Mouse (Mus musculus): ENCODE measurements around the gene Gm49342. TPM values are rescaled to one million over a fixed set of nuclear protein-coding genes. Genes with fewer than 3 reads are reported as not detected.

The Gm49342 gene
- 5.8 TPM for polyA plus RNA-seq (2015; fragmentation: Illumina TruSeq; extraction: RNeasy Lipid Tissue Mini Kit (QIAGEN cat#74804); ENCODE audit: insufficient read depth, low read depth, low replicate concordance)

GRCm38 (mm10) chr14:50943932-50944667 lies at the start of gene Gm49342:
Gm49342 (plus strand) TSS chr14:50944517.

GRCm38 (mm10) chr14:50897374-50897765 lies 46.9 kb upstream of the Gm49342 start, which contains the start of gene Klhl33:
Klhl33 (minus strand) TSS chr14:50897507.

DNA sequence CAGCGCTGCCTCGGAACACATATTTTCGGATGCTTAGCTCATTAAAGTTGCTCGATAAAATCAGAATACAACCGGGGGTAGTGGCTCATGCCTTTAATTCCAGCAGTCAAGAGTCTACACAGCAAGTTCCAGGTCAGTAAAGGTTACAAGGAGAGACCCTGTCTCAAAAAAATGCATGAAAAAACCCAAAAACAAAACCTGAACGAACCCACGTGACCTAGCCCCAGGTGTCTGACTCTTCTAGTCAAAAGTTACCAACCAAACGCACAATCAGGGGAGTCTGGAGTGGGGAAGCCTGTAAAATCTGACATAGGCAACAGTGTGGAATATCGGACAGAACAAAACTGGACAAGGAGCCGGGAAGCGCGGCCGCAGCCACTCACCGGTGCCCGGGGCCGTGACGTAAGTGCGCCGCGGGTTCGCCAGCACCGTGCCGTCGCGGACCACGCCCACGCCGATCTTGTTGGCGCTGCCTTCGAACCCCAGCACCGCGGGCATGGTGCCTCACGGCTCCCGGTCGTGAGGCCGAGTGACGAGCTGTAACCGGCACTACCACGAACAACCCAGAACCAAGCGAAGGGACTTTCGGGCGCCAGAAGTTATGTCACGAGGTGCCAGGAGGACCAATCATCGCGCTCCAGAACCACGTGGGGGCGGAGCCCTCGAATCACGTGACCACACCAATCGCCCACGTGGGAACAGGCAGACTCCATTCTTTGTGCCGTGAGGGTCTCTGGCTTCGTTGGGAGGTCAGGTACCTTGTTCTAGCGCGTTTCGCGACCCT lies 19.8 kb upstream of the Gm49342 start, which contains the start of the genes Osgep and Apex1:
Gene Osgep (minus strand): TSS at position 613 of the 784 bp plus-strand sequence.
Gene Apex1 (plus strand): TSS at position 688 of the 784 bp plus-strand sequence.

DNA sequence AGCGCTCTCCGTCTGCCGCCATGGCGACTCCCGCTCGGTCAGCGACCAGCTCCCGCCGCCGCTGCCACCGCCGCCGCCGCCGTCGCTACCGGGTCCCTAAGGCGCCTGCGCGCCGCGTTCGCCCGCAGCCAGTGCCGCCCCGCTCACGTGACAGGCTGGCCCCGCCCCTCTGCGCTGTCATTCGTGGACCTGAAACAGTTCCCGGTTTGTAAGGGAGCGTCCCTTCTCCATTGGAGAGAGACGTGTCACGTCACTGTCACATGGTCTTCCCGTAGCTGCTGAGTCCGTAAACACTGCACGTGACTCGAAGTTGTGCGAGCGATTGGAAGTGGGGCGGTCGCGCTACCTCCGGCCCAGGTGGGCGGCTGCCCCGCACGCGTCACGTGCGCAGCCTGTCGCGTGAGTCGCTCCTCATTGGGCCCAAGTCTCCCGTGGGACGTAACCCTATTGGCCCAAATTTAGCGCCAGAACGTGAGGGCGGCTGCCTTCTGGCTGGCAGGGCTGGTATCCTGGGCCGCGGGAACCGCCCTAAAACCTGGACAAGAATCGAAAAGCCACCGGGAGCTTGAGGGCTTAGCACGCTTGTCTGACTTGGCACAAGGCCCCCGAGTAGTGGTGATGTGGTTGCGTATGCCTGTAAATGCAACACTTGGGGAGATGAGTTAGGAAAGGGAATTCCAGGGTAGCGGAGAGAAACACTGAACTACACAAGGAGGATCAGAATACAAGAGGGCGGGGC lies 13.4 kb upstream of the Gm49342 start, which contains the start of the genes Pip4p1 and Pnp:
Gene Pip4p1 (minus strand): TSS at position 103 of the 739 bp plus-strand sequence.
Gene Pnp (plus strand): TSS at position 329 of the 739 bp plus-strand sequence.

DNA sequence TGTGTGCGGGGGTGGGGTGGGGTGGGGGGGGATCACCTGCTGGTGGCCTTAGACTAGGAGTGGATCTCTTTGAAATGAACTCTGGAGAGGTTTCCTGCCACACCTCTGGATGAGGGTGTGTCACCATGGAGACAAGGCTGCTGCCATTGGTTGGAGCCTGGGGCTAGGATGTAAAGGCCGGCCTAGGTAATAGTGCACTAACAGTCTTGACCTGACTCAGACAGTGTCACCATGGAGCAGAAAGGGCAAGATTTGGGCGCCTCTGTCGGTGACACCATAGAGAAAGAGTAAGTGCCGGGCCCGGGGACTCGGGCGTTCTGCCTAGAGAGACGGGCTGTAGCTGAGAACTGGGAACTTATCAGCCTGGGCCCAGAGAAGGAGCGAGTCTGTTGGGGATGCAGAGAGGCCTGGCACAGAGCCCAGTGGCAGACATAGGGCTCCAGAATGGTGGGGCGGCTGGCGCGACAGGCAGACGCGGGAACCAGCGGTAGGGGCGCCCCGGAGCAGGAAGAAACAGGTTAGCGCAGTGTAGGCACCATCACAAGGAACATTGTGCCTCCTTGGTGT lies 11.7 kb downstream of the Gm49342 start, which contains the start of gene Pnp2:
Gene Pnp2 (plus strand): TSS at position 51 of the 567 bp plus-strand sequence.

GRCm38 (mm10) chr14:51007152-51007801 lies 63.0 kb downstream of the Gm49342 start, which contains the start of gene Rnase10:
Rnase10 (plus strand) TSS chr14:51007751.

Other genes with a start within 250 kb of the Gm49342 start
- not detected for gene Olfr748, start 237.1 kb upstream of the Gm49342 start, polyA plus RNA-seq (2015; fragmentation: Illumina TruSeq; extraction: RNeasy Lipid Tissue Mini Kit (QIAGEN cat#74804); ENCODE audit: insufficient read depth, low read depth, low replicate concordance)
- not detected for gene Olfr749, start 199.4 kb upstream of the Gm49342 start, polyA plus RNA-seq (2015; fragmentation: Illumina TruSeq; extraction: RNeasy Lipid Tissue Mini Kit (QIAGEN cat#74804); ENCODE audit: insufficient read depth, low read depth, low replicate concordance)
- 10.5 TPM for gene Ttc5, start 159.0 kb upstream of the Gm49342 start, polyA plus RNA-seq (2015; fragmentation: Illumina TruSeq; extraction: RNeasy Lipid Tissue Mini Kit (QIAGEN cat#74804); ENCODE audit: insufficient read depth, low read depth, low replicate concordance)
- not detected for gene Ccnb1ip1, start 136.8 kb upstream of the Gm49342 start, polyA plus RNA-seq (2015; fragmentation: Illumina TruSeq; extraction: RNeasy Lipid Tissue Mini Kit (QIAGEN cat#74804); ENCODE audit: insufficient read depth, low read depth, low replicate concordance)
- gene Parp2, start 136.7 kb upstream of the Gm49342 start, polyA plus RNA-seq (2015; fragmentation: Illumina TruSeq; extraction: RNeasy Lipid Tissue Mini Kit (QIAGEN cat#74804); ENCODE audit: insufficient read depth, low read depth, low replicate concordance) = 28.7 TPM
- 8.0 TPM for gene Tep1, start 74.0 kb upstream of the Gm49342 start, polyA plus RNA-seq (2015; fragmentation: Illumina TruSeq; extraction: RNeasy Lipid Tissue Mini Kit (QIAGEN cat#74804); ENCODE audit: insufficient read depth, low read depth, low replicate concordance)
- 0.18 TPM for gene Klhl33, start 47.0 kb upstream of the Gm49342 start, polyA plus RNA-seq (2015; fragmentation: Illumina TruSeq; extraction: RNeasy Lipid Tissue Mini Kit (QIAGEN cat#74804); ENCODE audit: insufficient read depth, low read depth, low replicate concordance)
- gene Osgep, start 19.6 kb upstream of the Gm49342 start, polyA plus RNA-seq (2015; fragmentation: Illumina TruSeq; extraction: RNeasy Lipid Tissue Mini Kit (QIAGEN cat#74804); ENCODE audit: insufficient read depth, low read depth, low replicate concordance) = 13.7 TPM
- gene Apex1, start 19.5 kb upstream of the Gm49342 start, polyA plus RNA-seq (2015; fragmentation: Illumina TruSeq; extraction: RNeasy Lipid Tissue Mini Kit (QIAGEN cat#74804); ENCODE audit: insufficient read depth, low read depth, low replicate concordance) = 6.9 TPM
- gene Pip4p1, start 13.7 kb upstream of the Gm49342 start, polyA plus RNA-seq (2015; fragmentation: Illumina TruSeq; extraction: RNeasy Lipid Tissue Mini Kit (QIAGEN cat#74804); ENCODE audit: insufficient read depth, low read depth, low replicate concordance) = 14.0 TPM
- 13.4 TPM for gene Pnp, start 13.4 kb upstream of the Gm49342 start, polyA plus RNA-seq (2015; fragmentation: Illumina TruSeq; extraction: RNeasy Lipid Tissue Mini Kit (QIAGEN cat#74804); ENCODE audit: insufficient read depth, low read depth, low replicate concordance)
- gene Pnp2, start 11.5 kb downstream of the Gm49342 start, polyA plus RNA-seq (2015; fragmentation: Illumina TruSeq; extraction: RNeasy Lipid Tissue Mini Kit (QIAGEN cat#74804); ENCODE audit: insufficient read depth, low read depth, low replicate concordance) = 1.1 TPM
- not detected for gene Rnase10, start 63.2 kb downstream of the Gm49342 start, polyA plus RNA-seq (2015; fragmentation: Illumina TruSeq; extraction: RNeasy Lipid Tissue Mini Kit (QIAGEN cat#74804); ENCODE audit: insufficient read depth, low read depth, low replicate concordance)
- gene Rnase9, start 97.4 kb downstream of the Gm49342 start, polyA plus RNA-seq (2015; fragmentation: Illumina TruSeq; extraction: RNeasy Lipid Tissue Mini Kit (QIAGEN cat#74804); ENCODE audit: insufficient read depth, low read depth, low replicate concordance) = not detected
- not detected for gene Rnase11, start 105.6 kb downstream of the Gm49342 start, polyA plus RNA-seq (2015; fragmentation: Illumina TruSeq; extraction: RNeasy Lipid Tissue Mini Kit (QIAGEN cat#74804); ENCODE audit: insufficient read depth, low read depth, low replicate concordance)
- gene Rnase12, start 113.1 kb downstream of the Gm49342 start, polyA plus RNA-seq (2015; fragmentation: Illumina TruSeq; extraction: RNeasy Lipid Tissue Mini Kit (QIAGEN cat#74804); ENCODE audit: insufficient read depth, low read depth, low replicate concordance) = not detected
- gene Olfr750, start 129.9 kb downstream of the Gm49342 start, polyA plus RNA-seq (2015; fragmentation: Illumina TruSeq; extraction: RNeasy Lipid Tissue Mini Kit (QIAGEN cat#74804); ENCODE audit: insufficient read depth, low read depth, low replicate concordance) = not detected
- 124 TPM for gene Rnase4, start 146.6 kb downstream of the Gm49342 start, polyA plus RNA-seq (2015; fragmentation: Illumina TruSeq; extraction: RNeasy Lipid Tissue Mini Kit (QIAGEN cat#74804); ENCODE audit: insufficient read depth, low read depth, low replicate concordance)
- gene Ang, start 146.6 kb downstream of the Gm49342 start, polyA plus RNA-seq (2015; fragmentation: Illumina TruSeq; extraction: RNeasy Lipid Tissue Mini Kit (QIAGEN cat#74804); ENCODE audit: insufficient read depth, low read depth, low replicate concordance) = 58.7 TPM
- not detected for gene Eddm3b, start 169.9 kb downstream of the Gm49342 start, polyA plus RNA-seq (2015; fragmentation: Illumina TruSeq; extraction: RNeasy Lipid Tissue Mini Kit (QIAGEN cat#74804); ENCODE audit: insufficient read depth, low read depth, low replicate concordance)
- not detected for gene Rnase6, start 179.4 kb downstream of the Gm49342 start, polyA plus RNA-seq (2015; fragmentation: Illumina TruSeq; extraction: RNeasy Lipid Tissue Mini Kit (QIAGEN cat#74804); ENCODE audit: insufficient read depth, low read depth, low replicate concordance)
- gene Rnase1, start 202.3 kb downstream of the Gm49342 start, polyA plus RNA-seq (2015; fragmentation: Illumina TruSeq; extraction: RNeasy Lipid Tissue Mini Kit (QIAGEN cat#74804); ENCODE audit: insufficient read depth, low read depth, low replicate concordance) = 15,145 TPM
- gene Rnase2b, start 217.7 kb downstream of the Gm49342 start, polyA plus RNA-seq (2015; fragmentation: Illumina TruSeq; extraction: RNeasy Lipid Tissue Mini Kit (QIAGEN cat#74804); ENCODE audit: insufficient read depth, low read depth, low replicate concordance) = not detected